Mouse (Mus musculus) kidney, adult 2 months (tissue): ENCODE measurements around the gene Fam19a3. TPM values are rescaled to one million over a fixed set of nuclear protein-coding genes. Genes with fewer than 3 reads are reported as not detected.
A peak's percentile ranks its signal among the peaks of the same experiment; 100 is the strongest.

Experiments
- DNase-seq: peaks from one replicate; pipeline ENCODE4 v3.0.0; 2021
- H3K27ac ChIP-seq: fragments of 200-500 bp; 2 replicates; pipeline ENCODE4 v1.5.1; 2012; ENCODE audit warnings: low read depth, low read length, control low read depth, inconsistent platforms; ENCODE audit not compliant: insufficient read depth
- H3K27me3 ChIP-seq: fragments of 200-500 bp; replicated peaks from 2 replicates; pipeline ENCODE4 v1.6.1; 2012; ENCODE audit warnings: mild to moderate bottlenecking, moderate library complexity, low read length, inconsistent platforms; ENCODE audit not compliant: control insufficient read depth, insufficient read depth
- H3K36me3 ChIP-seq: fragments of 200-500 bp; 2 replicates; pipeline ENCODE4 v1.6.1; 2012; ENCODE audit warnings: mild to moderate bottlenecking, moderate library complexity, low read length, inconsistent platforms; ENCODE audit not compliant: control insufficient read depth, insufficient read depth
- H3K4me1 ChIP-seq: fragments of 200-500 bp; 2 replicates; pipeline ENCODE4 v1.6.1; 2011; ENCODE audit warnings: low read length; ENCODE audit not compliant: control insufficient read depth, insufficient read depth
- H3K4me3 ChIP-seq: fragments of 200-500 bp; 2 replicates; pipeline ENCODE4 v1.5.1; 2011; ENCODE audit warnings: mild to moderate bottlenecking, low read depth, low read length, control low read depth; ENCODE audit not compliant: insufficient read depth
- CTCF ChIP-seq: fragments of 200-500 bp; conservative IDR thresholded peaks from 2 replicates; pipeline ENCODE4 v1.5.1; 2011; ENCODE audit warnings: low read depth, mild to moderate bottlenecking, control low read depth, low read length, moderate library complexity, mixed read lengths; ENCODE audit not compliant: insufficient read depth, insufficient read length
- POLR2A ChIP-seq: fragments of 200-500 bp; IDR thresholded peaks from one replicate; pipeline ENCODE4 v1.6.1; 2011; ENCODE audit warnings: low read depth, low read length, control low read depth
- WGBS: fragments of 180-500 bp; shearing (Covaris S2); methylation state at CpG from one replicate; pipeline ENCODE4 v1.1.7; 2018; 5-methylcytosine and 5-hydroxymethylcytosine counted together
- polyA plus RNA-seq: library from polyadenylated mRNA; depleted of rRNA; stranded (reverse); fragments of >200 nt; gene quantifications from 2 replicates; pipeline ENCODE4 v1.2.3, GENCODE M21; 2012

The Fam19a3 gene
- polyA plus RNA-seq, 1 experiment: 0.45 TPM

GRCm38 (mm10) chr3:104791671-104792070, 10.0 kb upstream of the Fam19a3 start:
- H3K27ac ChIP-seq: no peak overlapping the region
- no peak for DNase-seq
- TF ChIP-seq POLR2A (no peak), CTCF (no peak)
- 89% methylated on average over 8 of the region's 8 CpGs for WGBS
- H3K4me3 ChIP-seq: no peak overlapping the region
- H3K27me3 ChIP-seq: no peaks in the 10 kb centered on the region
- H3K36me3 ChIP-seq: no peaks in the 10 kb centered on the region
- H3K4me1 ChIP-seq: peaks cover 30% of the 10 kb centered on the region; the same call in 1 of the 2 replicates

- no peaks in the 10 kb centered on the region for H3K27me3 ChIP-seq
- peaks cover 25% of the 10 kb centered on the region; the same call in 1 of the 2 replicates for H3K4me1 ChIP-seq
- DNase-seq: no peak
- no peak overlapping the region for H3K27ac ChIP-seq
- TF ChIP-seq POLR2A: no peak
- no peak for TF ChIP-seq CTCF
- 48% methylated on average over 4 of the region's 4 CpGs for WGBS
- H3K36me3 ChIP-seq: no peaks in the 10 kb centered on the region
- peak overlapping the region; percentile 66; the same call in 1 of the 2 replicates for H3K4me3 ChIP-seq
These were observed 9.4 kb upstream of the Fam19a3 start for GRCm38 (mm10) chr3:104791017-104791416.

GRCm38 (mm10) chr3:104790401-104790937, 8.8 kb upstream of the Fam19a3 start:
- no peaks in the 10 kb centered on the region for H3K27me3 ChIP-seq
- TF ChIP-seq POLR2A (no peak), CTCF (no peak)
- peak overlapping the region; percentile 48; the same call in 1 of the 2 replicates for H3K27ac ChIP-seq
- H3K4me3 ChIP-seq: peak overlapping the region; percentile 66; the same call in 1 of the 2 replicates
- no peaks in the 10 kb centered on the region for H3K36me3 ChIP-seq
- 25% methylated on average over 6 of the region's 6 CpGs for WGBS
- H3K4me1 ChIP-seq: peaks cover 20% of the 10 kb centered on the region; the same call in 1 of the 2 replicates
- DNase-seq: peak; percentile 70

GRCm38 (mm10) chr3:104789822-104790221, 8.2 kb upstream of the Fam19a3 start:
- Histone ChIP-seq H3K36me3 (no peaks in the 10 kb centered on the region), H3K4me1 (peaks cover 16% of the 10 kb centered on the region; the same call in 1 of the 2 replicates), H3K27ac (peak overlapping the region; percentile 48), H3K27me3 (no peaks in the 10 kb centered on the region), H3K4me3 (peak overlapping the region; percentile 66)
- TF ChIP-seq POLR2A (no peak), CTCF (no peak)
- 23% methylated on average over 13 of the region's 13 CpGs for WGBS
- peak; percentile 83 for DNase-seq

GRCm38 (mm10) chr3:104789312-104789605, 7.6 kb upstream of the Fam19a3 start:
- no peaks in the 10 kb centered on the region for H3K27me3 ChIP-seq
- H3K27ac ChIP-seq: peak overlapping the region; percentile 73
- 14% methylated on average over 10 of the region's 10 CpGs for WGBS
- no peak for DNase-seq
- H3K4me1 ChIP-seq: peaks cover 12% of the 10 kb centered on the region; the same call in 1 of the 2 replicates
- H3K4me3 ChIP-seq: peak overlapping the region; percentile 66
- TF ChIP-seq POLR2A: no peak
- no peak for TF ChIP-seq CTCF
- H3K36me3 ChIP-seq: no peaks in the 10 kb centered on the region

GRCm38 (mm10) chr3:104788561-104789311, 7.1 kb upstream of the Fam19a3 start:
- Histone ChIP-seq H3K4me1 (peaks cover 12% of the 10 kb centered on the region; the same call in 1 of the 2 replicates), H3K4me3 (peak overlapping the region; percentile 66), H3K27ac (peak overlapping the region; percentile 73), H3K27me3 (no peaks in the 10 kb centered on the region), H3K36me3 (no peaks in the 10 kb centered on the region)
- TF ChIP-seq CTCF (peak; percentile 75), POLR2A (no peak)
- under 1% methylated on average over 52 of the region's 52 CpGs for WGBS
- DNase-seq: peak; percentile 91

- peak within 1 kb of the TSS; percentile 73 for H3K27ac ChIP-seq
- no peak for DNase-seq
- H3K4me1 ChIP-seq: peaks cover 12% of the 10 kb centered on the region; the same call in 1 of the 2 replicates
- no peaks in the 10 kb centered on the region for H3K36me3 ChIP-seq
- H3K27me3 ChIP-seq: no peaks in the 10 kb centered on the region
- TF ChIP-seq CTCF (no peak), POLR2A (no peak)
- WGBS: 29% methylated on average over 3 of the region's 3 CpGs
- peak within 1 kb of the TSS; percentile 66 for H3K4me3 ChIP-seq
These were observed 6.4 kb upstream of the Fam19a3 start, which contains the start of gene Rhoc for GRCm38 (mm10) chr3:104788075-104788474. Gene Rhoc (plus strand): TSS chr3:104788375.
